Mouse (Mus musculus) forebrain, embryonic 16.5 days (tissue): ENCODE data around the gene Gfer. TPM values are rescaled to one million over a fixed set of nuclear protein-coding genes. Genes with fewer than 3 reads are reported as not detected.

ENCODE experiments used
- ATAC-seq: fragments of 200-750 bp; cut with Nextera tagmentation; 2 replicates; pipeline ENCODE4 v1.8.0; 2017; ENCODE audit warnings: mild to moderate bottlenecking, moderate library complexity
- H3K27ac ChIP-seq: fragments of 300-500 bp; sonication (generic); 2 replicates; pipeline ENCODE4 v1.5.1; 2014; ENCODE audit warnings: low read length, control low read depth
- H3K27me3 ChIP-seq: fragments of 300-500 bp; sonication (generic); replicated peaks from 2 replicates; pipeline ENCODE4 v1.6.1; 2014; ENCODE audit warnings: low read length; ENCODE audit not compliant: control insufficient read depth, insufficient read depth
- H3K36me3 ChIP-seq: fragments of 300-500 bp; sonication (generic); 2 replicates; pipeline ENCODE4 v1.6.1; 2014; ENCODE audit not compliant: control insufficient read depth, insufficient read depth
- H3K4me1 ChIP-seq: fragments of 300-500 bp; sonication (generic); replicated peaks from 2 replicates; pipeline ENCODE4 v1.6.1; 2014; ENCODE audit warnings: low read length; ENCODE audit not compliant: control insufficient read depth, insufficient read depth
- H3K4me2 ChIP-seq: fragments of 300-500 bp; sonication (generic); 2 replicates; pipeline ENCODE4 v1.6.1; 2014; ENCODE audit warnings: mild to moderate bottlenecking, low read length, control low read depth
- H3K4me3 ChIP-seq: fragments of 300-500 bp; sonication (generic); replicated peaks from 2 replicates; pipeline ENCODE4 v1.5.1; 2014; ENCODE audit warnings: mild to moderate bottlenecking, low read length, control low read depth
- H3K9ac ChIP-seq: fragments of 300-500 bp; sonication (generic); replicated peaks from 2 replicates; pipeline ENCODE4 v1.6.1; 2014; ENCODE audit warnings: low read depth, low read length, control low read depth
- H3K9me3 ChIP-seq: fragments of 300-500 bp; sonication (generic); 2 replicates; pipeline ENCODE4 v1.6.1; 2016; ENCODE audit warnings: low read length; ENCODE audit not compliant: control insufficient read depth
- WGBS: fragments of 180-500 bp; shearing (Covaris S2); extraction: QIAGEN DNeasy Blood & Tissue Kit; methylation state at CpG from one replicate; pipeline ENCODE4 v1.1.7; 2014; 5-methylcytosine and 5-hydroxymethylcytosine counted together
- polyA plus RNA-seq: library from polyadenylated mRNA; unstranded; fragments of >200 nt; fragmentation: Nextera tagmentation; extraction: Ambion mirVana; gene quantifications from 2 replicates; pipeline ENCODE4 v1.2.1, GENCODE M21; 2015

Gene Gfer
- polyA plus RNA-seq, 1 experiment from 2014 or later = 35.4 TPM

DNA sequence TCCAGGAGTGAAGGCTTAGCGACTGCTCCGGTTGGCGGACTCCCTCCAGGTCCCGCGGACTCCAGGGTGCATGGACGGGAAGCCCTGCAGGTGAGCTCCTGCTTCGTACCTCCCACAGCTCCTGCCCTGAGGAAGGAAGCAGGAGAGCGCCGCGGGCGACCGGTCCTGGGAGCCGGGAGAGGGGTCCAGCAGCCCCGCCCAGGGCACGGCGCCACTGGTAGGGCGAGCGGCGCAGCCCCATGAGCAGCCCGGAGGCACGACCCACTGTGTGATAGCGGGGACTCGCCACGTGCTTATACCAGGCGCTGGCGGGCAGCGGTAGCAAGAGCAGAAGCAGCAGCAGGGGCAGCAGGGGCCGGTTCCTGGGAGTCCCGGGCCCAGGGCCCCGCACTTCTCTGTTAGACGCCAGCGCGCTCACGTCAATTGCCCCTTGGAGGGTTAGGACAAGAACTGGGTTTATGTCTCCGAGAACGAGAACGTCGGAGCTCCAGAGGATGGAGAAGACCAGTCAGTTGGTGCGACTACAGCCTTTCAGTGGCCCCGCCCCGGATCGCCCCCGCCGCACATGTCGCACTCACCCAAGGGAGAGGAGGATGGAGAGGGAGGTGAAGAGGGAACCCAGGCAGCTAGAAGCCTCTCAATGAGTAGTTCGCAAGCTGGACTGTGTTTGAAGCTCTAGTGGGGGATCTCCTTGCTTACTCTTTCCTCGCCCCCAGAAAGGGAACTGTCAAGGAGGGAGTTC is 37.8 kb downstream of the Gfer start, which contains the start of gene Npw:
TSS of gene Npw (minus strand) at position 441 of the 742 bp plus-strand sequence.
- under 1% methylated on average over 47 of the region's 47 CpGs for WGBS
- no peaks in the 10 kb centered on the region for H3K9me3 ChIP-seq
- no peaks in the 10 kb centered on the region for H3K36me3 ChIP-seq
- ATAC-seq = no peak
- H3K27me3 ChIP-seq = peaks cover 41% of the 10 kb centered on the region
- H3K4me2 ChIP-seq = peak within 1 kb of the TSS; percentile 44
- peaks cover 10% of the 10 kb centered on the region for H3K4me1 ChIP-seq
- peak within 1 kb of the TSS; percentile 29 for H3K4me3 ChIP-seq
- no peak within 1 kb of the TSS for H3K27ac ChIP-seq
- H3K9ac ChIP-seq = peak within 1 kb of the TSS; percentile 18

DNA sequence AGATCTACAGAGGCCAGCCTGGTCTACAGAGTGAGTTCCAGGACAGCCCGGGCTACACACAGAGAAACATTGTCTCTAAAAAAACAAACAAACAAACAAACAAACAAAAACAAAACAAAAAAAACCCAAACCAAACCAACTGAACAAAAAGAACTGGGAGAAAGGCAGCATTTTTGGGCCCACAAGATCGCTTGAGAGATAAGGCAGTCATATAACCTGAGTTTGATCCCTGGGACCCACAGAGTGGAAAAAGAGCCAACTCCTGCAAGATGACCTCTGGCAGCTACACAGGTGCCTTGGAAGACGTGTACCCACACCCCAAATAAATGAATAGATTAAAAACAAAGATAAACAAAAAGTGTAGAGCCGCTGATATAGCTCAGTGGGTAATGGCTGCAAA is 41.0 kb downstream of the Gfer start:
- Histone ChIP-seq H3K9ac (no peak overlapping the region), H3K4me1 (peaks cover 16% of the 10 kb centered on the region), H3K27ac (no peak overlapping the region), H3K27me3 (peaks cover 31% of the 10 kb centered on the region), H3K4me3 (no peak overlapping the region), H3K9me3 (no peaks in the 10 kb centered on the region), H3K36me3 (no peaks in the 10 kb centered on the region), H3K4me2 (no peak overlapping the region)
- WGBS = 78% methylated on average over 4 of the region's 4 CpGs
- ATAC-seq = no peak

DNA sequence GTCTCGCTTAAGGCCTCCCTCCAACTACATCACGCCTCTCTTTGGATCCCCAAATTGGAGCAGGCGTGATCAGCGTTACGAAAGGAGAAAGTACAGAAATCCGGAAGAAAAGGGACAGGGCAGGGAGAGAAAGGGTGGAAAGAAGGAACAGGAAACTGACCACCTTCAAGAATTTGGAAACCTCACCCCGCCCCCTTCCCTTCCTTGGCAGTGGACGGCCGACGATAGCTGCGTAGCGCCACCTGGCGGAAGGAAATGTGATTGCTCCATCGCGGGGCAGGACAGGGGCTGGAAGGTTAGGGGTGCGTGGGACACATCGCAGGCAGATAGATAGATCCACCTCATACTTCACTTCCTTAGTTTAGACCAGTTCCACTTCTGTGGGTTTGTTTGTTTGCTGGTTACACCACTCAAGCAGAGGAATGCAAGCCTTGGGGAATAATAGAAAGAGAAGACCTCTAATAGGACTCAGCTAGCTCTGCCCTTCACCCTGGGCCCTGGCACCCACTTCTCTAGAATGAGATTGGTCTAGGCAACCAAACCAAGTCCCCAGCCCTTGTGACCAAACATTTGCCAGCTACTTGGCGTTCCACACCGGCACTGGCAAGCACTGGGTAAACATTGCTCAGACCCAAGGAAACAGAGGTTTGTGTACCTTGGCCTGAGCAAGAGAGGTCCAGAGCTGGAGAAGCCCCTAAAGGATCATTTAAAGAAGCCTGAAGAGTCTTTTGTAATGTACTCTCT is 41.8 kb downstream of the Gfer start:
- peaks cover 22% of the 10 kb centered on the region for H3K4me1 ChIP-seq
- peak overlapping the region; percentile 32 for H3K9ac ChIP-seq
- H3K36me3 ChIP-seq = no peaks in the 10 kb centered on the region
- peak overlapping the region; percentile 28 for H3K4me3 ChIP-seq
- H3K4me2 ChIP-seq = peak overlapping the region; percentile 55
- H3K9me3 ChIP-seq = no peaks in the 10 kb centered on the region
- H3K27ac ChIP-seq = no peak overlapping the region
- no peak; the same call in 1 of the 2 replicates for ATAC-seq
- 6% methylated on average over 19 of the region's 19 CpGs for WGBS
- peaks cover 26% of the 10 kb centered on the region for H3K27me3 ChIP-seq

DNA sequence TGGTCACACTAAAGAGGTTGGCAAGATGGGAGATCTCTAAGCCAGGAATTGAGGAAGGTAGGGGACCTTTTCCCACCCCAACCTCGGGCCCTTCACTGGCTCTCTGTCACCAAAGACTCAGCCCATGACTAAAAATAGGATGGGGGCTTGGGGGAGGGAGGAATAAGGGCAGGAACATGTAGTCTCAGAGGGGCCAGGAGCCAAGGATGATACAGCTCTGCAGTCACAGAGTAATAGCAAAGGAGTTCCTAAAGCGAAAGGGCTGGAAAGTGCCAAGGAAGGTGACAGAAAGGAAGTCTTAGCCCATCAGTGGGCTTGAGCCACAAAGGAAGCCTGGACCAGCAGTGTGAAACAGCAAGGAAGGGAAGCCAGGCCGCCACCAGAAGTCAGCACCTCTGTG is 44.1 kb downstream of the Gfer start:
- H3K4me1 ChIP-seq = peaks cover 16% of the 10 kb centered on the region
- peaks cover 3% of the 10 kb centered on the region; the same call in 1 of the 2 replicates for H3K27me3 ChIP-seq
- no peak overlapping the region for H3K4me3 ChIP-seq
- no peak overlapping the region for H3K4me2 ChIP-seq
- H3K27ac ChIP-seq = no peak overlapping the region
- WGBS = 66% methylated on average over 3 of the region's 3 CpGs
- H3K9me3 ChIP-seq = no peaks in the 10 kb centered on the region
- no peak overlapping the region for H3K9ac ChIP-seq
- ATAC-seq = no peak
- no peaks in the 10 kb centered on the region for H3K36me3 ChIP-seq

DNA sequence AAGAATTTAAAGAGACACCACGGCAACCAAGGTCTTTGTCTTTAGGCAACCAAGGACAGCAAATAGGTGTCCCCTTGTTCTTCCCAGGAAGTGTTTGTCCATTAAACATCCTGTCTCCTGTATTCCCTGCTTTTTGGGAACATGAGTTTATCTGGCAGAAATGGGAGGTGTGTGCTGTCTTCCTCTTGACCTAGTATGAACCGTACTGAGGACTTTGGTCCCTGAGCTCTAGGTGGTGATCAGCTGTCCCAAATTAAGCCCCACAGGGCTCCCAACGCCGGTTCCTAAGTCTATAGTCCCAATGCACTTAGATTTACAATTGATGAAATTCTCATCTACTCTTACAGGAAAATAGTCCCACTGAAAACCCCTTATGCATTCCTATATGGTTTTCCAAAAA is 45.2 kb downstream of the Gfer start:
- H3K27me3 ChIP-seq = no peaks in the 10 kb centered on the region
- H3K9me3 ChIP-seq = no peaks in the 10 kb centered on the region
- no peak overlapping the region; the same call in 1 of the 2 replicates for H3K4me2 ChIP-seq
- H3K27ac ChIP-seq = no peak overlapping the region
- 75% methylated on average over 4 of the region's 4 CpGs for WGBS
- no peak overlapping the region; the same call in 1 of the 2 replicates for H3K9ac ChIP-seq
- no peak for ATAC-seq
- H3K4me3 ChIP-seq = no peak overlapping the region
- H3K4me1 ChIP-seq = peaks cover 16% of the 10 kb centered on the region
- H3K36me3 ChIP-seq = no peaks in the 10 kb centered on the region

DNA sequence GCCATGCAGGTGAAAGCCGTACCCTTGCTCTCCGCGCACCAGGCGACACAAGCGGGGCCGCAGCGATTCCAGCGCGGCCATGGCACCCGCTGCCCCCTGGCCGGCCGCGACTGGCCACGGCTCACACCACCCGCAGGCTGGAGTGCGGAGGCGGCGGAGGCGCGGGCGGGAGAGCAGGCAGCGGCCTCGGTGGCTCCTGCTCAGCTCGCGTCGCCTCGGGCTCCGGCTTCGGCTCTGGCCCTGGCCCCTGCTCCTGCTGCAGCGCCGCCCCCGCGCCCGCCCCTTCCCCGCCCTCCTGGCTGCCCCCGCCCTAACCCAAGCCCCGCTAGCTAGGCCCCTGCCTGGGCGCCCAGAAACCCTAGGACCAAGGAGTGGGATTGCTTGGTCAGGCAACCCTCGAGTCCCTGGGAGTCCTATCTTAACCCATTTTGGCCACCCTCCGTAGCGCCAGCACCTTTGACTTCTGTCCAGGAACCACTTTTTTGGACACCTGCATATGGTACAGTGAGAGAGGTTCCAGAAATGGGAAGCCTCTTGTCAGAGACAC is 45.8 kb downstream of the Gfer start, which contains the start of gene Slc9a3r2:
TSS of gene Slc9a3r2 (minus strand) at position 258 of the 547 bp plus-strand sequence.
- no peak within 1 kb of the TSS for H3K27ac ChIP-seq
- peak; percentile 75 for ATAC-seq

DNA sequence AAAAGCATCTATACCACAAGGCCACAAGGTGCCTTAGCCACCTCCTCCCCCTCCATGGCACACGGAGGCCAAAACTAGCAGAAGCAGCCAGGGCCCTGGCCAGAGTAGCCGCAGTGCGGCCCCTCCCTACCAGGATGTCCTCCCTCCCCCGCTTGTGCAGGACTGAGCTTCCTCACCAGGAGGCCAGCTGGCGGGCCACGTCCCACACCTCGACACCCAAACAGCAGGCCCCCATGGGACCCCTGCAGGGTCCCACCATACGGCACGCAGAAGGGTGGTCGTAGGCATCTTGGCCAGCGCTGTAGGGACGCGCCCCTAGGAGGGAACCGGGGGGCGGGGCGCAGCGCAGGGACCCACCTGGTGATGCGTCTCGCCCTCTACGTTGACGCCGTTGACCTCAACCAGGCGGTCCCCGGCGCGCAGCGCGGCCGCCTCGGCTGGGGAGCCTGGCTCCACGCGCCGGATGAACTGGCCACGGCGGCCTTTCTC is 46.3 kb downstream of the Gfer start:
- peak overlapping the region; percentile 100 for H3K4me2 ChIP-seq
- peak overlapping the region; percentile 71 for H3K4me3 ChIP-seq
- peak; percentile 39 for ATAC-seq
- H3K9me3 ChIP-seq = no peaks in the 10 kb centered on the region
- H3K27me3 ChIP-seq = no peaks in the 10 kb centered on the region
- H3K4me1 ChIP-seq = peaks cover 16% of the 10 kb centered on the region
- no peaks in the 10 kb centered on the region for H3K36me3 ChIP-seq
- no peak overlapping the region for H3K27ac ChIP-seq
- WGBS = 1% methylated on average over 35 of the region's 35 CpGs
- H3K9ac ChIP-seq = peak overlapping the region; percentile 84

More for the DNA sequence above, 45.8 kb downstream of the Gfer start, which contains the start of gene Slc9a3r2:
- Histone ChIP-seq H3K4me2 (peak within 1 kb of the TSS; percentile 100), H3K9ac (peak within 1 kb of the TSS; percentile 84), H3K9me3 (no peaks in the 10 kb centered on the region), H3K36me3 (no peaks in the 10 kb centered on the region), H3K4me3 (peak within 1 kb of the TSS; percentile 71), H3K4me1 (peaks cover 16% of the 10 kb centered on the region), H3K27me3 (no peaks in the 10 kb centered on the region)
- WGBS = 2% methylated on average over 29 of the region's 41 CpGs

DNA sequence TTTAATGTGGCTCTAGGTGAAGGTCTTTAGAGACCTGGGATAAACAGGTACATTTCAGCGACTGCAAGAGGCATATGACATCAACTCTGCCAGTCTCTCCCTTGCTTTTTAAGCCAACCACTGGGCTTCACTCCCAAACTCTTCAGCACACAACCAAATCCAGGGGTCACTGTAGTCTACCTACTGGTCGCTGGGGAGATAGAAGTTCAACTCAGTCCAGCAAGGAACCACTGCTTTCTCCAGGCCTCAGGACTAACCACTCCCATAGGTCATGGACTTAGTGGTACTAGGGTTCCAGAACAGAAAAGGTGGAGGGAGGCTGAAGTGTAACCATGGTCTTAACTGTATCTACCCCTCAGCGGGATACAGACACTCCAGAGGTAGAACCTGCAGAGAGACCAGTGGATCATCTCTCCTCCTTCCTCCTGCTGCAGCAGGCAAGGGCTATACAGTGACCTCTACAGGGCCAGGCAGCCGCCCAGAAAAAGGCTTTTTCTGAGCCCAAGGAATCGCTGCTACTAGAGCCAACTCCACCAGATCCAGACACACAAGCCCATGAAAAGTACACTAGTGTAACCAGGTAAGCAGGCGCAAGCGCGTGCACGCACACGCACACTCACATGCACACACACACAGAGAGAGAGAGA is 47.1 kb downstream of the Gfer start:
- Histone ChIP-seq H3K4me3 (peak overlapping the region; percentile 71), H3K27me3 (no peaks in the 10 kb centered on the region), H3K27ac (no peak overlapping the region), H3K9me3 (no peaks in the 10 kb centered on the region), H3K36me3 (no peaks in the 10 kb centered on the region), H3K4me1 (peaks cover 14% of the 10 kb centered on the region), H3K9ac (peak overlapping the region; percentile 84), H3K4me2 (peak overlapping the region; percentile 100)
- WGBS = 78% methylated on average over 10 of the region's 10 CpGs
- ATAC-seq = no peak
